Mouse (Mus musculus): ENCODE measurements around the gene Npy1r.

GRCm38 (mm10) chr8:66688799-66689198, 8.2 kb upstream of the Npy1r start:
- TF ChIP-seq RCOR1 (conservative IDR thresholded peaks at IDR 0.05; ENCODE audit: low read depth, low read length) (no peak), MAZ (IDR thresholded peaks at IDR 0.05; ENCODE audit: low read depth, low read length) (no peak), CTCF (conservative IDR thresholded peaks at IDR 0.05 in 1 of 2, IDR thresholded peaks at IDR 0.05 in 1 of 2; ENCODE audit: low read depth in 2 of 2, low read length in 2 of 2) (no peak), POLR2A (IDR thresholded peaks at IDR 0.05; ENCODE audit: low read depth, low read length) (no peak)
